8 mouse cellular contexts compared by ENCODE assay signal in genomic region chr8:123682073-123682761, GRCm38 (mm10). TPM values are rescaled to one million over a fixed set of nuclear protein-coding genes. Genes with fewer than 3 reads are reported as not detected.
DNase-seq lines count a peak whose midpoint lies in the region; ATAC-seq and TF ChIP-seq lines count a peak whose summit lies in the region.

No protein-coding gene starts in this region.

- peaks cover 12% of the 10 kb centered on the region for H3K4me1 ChIP-seq in midbrain, embryonic 10.5 days
- H3K4me1 ChIP-seq in midbrain, embryonic 13.5 days (replicated peaks), result peaks cover 13% of the 10 kb centered on the region; the same call in 1 of the 2 replicates
- H3K4me1 ChIP-seq in limb, embryonic 13.5 days, result peaks cover 8% of the 10 kb centered on the region
- no peaks in the 10 kb centered on the region for H3K4me1 ChIP-seq in midbrain, postnatal 0 days (ENCODE audit: insufficient read depth, low read length)

- DNase-seq in midbrain, embryonic 10.5 days (ENCODE audit: low spot score), result peak; percentile 84
- DNase-seq in c-Kit-negative CD71-positive TER-119-positive erythroid progenitor cells, embryonic 14.5 days (ENCODE audit: low read depth, low spot score), result peak; percentile 15
- DNase-seq in heart, postnatal 4 days, result peak; percentile 33
- DNase-seq in midbrain, postnatal 0 days (ENCODE audit: low spot score), result peak; percentile 23
- DNase-seq in cerebellum, postnatal 4 days (ENCODE audit: low spot score in 2 of 2), result no peak
- no peak for DNase-seq in thymus, postnatal 10 days (ENCODE audit: low spot score in 2 of 2)

- no peak overlapping the region for H3K9ac ChIP-seq in midbrain, embryonic 13.5 days (replicated peaks)
- H3K9ac ChIP-seq in limb, embryonic 13.5 days, result no peak overlapping the region
- no peak overlapping the region for H3K9ac ChIP-seq in midbrain, postnatal 0 days (replicated peaks; ENCODE audit: low read length, poor library complexity, severe bottlenecking)

- no peak overlapping the region for H3K4me2 ChIP-seq in midbrain, embryonic 13.5 days (replicated peaks)
- peak overlapping the region; percentile 48 for H3K4me2 ChIP-seq in limb, embryonic 13.5 days (replicated peaks)
- H3K4me2 ChIP-seq in midbrain, postnatal 0 days (ENCODE audit: low read depth, low read length, poor library complexity, severe bottlenecking), result no peak overlapping the region

- H3K36me3 ChIP-seq in midbrain, embryonic 10.5 days, result no peaks in the 10 kb centered on the region
- H3K36me3 ChIP-seq in midbrain, embryonic 13.5 days, result no peaks in the 10 kb centered on the region
- H3K36me3 ChIP-seq in limb, embryonic 13.5 days, result no peaks in the 10 kb centered on the region
- H3K36me3 ChIP-seq in midbrain, postnatal 0 days (ENCODE audit: insufficient read depth, low read length), result no peaks in the 10 kb centered on the region

- no peak for ATAC-seq in midbrain, embryonic 13.5 days
- peak; percentile 32; the same call in 1 of the 2 replicates for ATAC-seq in limb, embryonic 13.5 days (ENCODE audit: low FRiP score, low read depth)
- no peak for ATAC-seq in midbrain, postnatal 0 days (ENCODE audit: low FRiP score)

- peak overlapping the region; percentile 52; the same call in 1 of the 2 replicates for H3K27ac ChIP-seq in midbrain, embryonic 10.5 days (replicated peaks)
- no peak overlapping the region for H3K27ac ChIP-seq in midbrain, embryonic 13.5 days
- no peak overlapping the region for H3K27ac ChIP-seq in limb, embryonic 13.5 days
- H3K27ac ChIP-seq in midbrain, postnatal 0 days (ENCODE audit: low read depth, low read length), result no peak overlapping the region

- no peaks in the 10 kb centered on the region for H3K9me3 ChIP-seq in midbrain, embryonic 10.5 days (replicated peaks)
- no peaks in the 10 kb centered on the region for H3K9me3 ChIP-seq in midbrain, embryonic 13.5 days
- H3K9me3 ChIP-seq in limb, embryonic 13.5 days, result no peaks in the 10 kb centered on the region
- no peaks in the 10 kb centered on the region for H3K9me3 ChIP-seq in midbrain, postnatal 0 days (ENCODE audit: low read length)

- H3K27me3 ChIP-seq in midbrain, embryonic 10.5 days (ENCODE audit: low read depth, poor library complexity, severe bottlenecking), result no peaks in the 10 kb centered on the region
- 0 out of 2 replicates have a peak, but pooled peaks cover 2% of the 10 kb centered on the region for H3K27me3 ChIP-seq in midbrain, embryonic 13.5 days
- no peaks in the 10 kb centered on the region for H3K27me3 ChIP-seq in limb, embryonic 13.5 days
- no peaks in the 10 kb centered on the region for H3K27me3 ChIP-seq in midbrain, postnatal 0 days (ENCODE audit: insufficient read depth, low read length)

- no peak for TF ChIP-seq CTCF in midbrain, postnatal 0 days (IDR thresholded peaks at IDR 0.05)

- peak overlapping the region; percentile 32 for H3K4me3 ChIP-seq in midbrain, embryonic 10.5 days
- no peak overlapping the region for H3K4me3 ChIP-seq in midbrain, embryonic 13.5 days (replicated peaks)
- H3K4me3 ChIP-seq in limb, embryonic 13.5 days, result peak overlapping the region; percentile 8; the same call in 1 of the 2 replicates
- no peak overlapping the region for H3K4me3 ChIP-seq in midbrain, postnatal 0 days (ENCODE audit: low read depth, low read length)

- WGBS in midbrain, embryonic 10.5 days, result 22% methylated on average over 18 of the region's 18 CpGs
- 23% methylated on average over 18 of the region's 18 CpGs for WGBS in midbrain, embryonic 13.5 days
- 23% methylated on average over 18 of the region's 18 CpGs for WGBS in limb, embryonic 13.5 days
- WGBS in midbrain, postnatal 0 days, result 24% methylated on average over 18 of the region's 18 CpGs

RNA-seq across cellular contexts. Expression of gene Rhou, which starts 28.5 kb away (rescaled TPM):
- 5.4 and 6.0 TPM in 2 replicates for polyA plus RNA-seq in midbrain, embryonic 10.5 days (2016; fragmentation: Nextera tagmentation; extraction: Ambion mirVana)
- 9.3 and 11.6 TPM in 2 replicates for polyA plus RNA-seq in midbrain, embryonic 13.5 days (2015; fragmentation: Nextera tagmentation; extraction: Ambion mirVana)
- 10 to 100 TPM; 14.7 to 15.4 TPM for total RNA-seq in heart, postnatal 4 days (2021)
- polyA plus RNA-seq in limb, embryonic 13.5 days (2015; fragmentation: Nextera tagmentation; extraction: Ambion mirVana), result 7.7 and 8.4 TPM in 2 replicates
- 24.9 and 28.2 TPM in 2 replicates for total RNA-seq in midbrain, postnatal 0 days (2014; rRNA removed)
- polyA plus RNA-seq in midbrain, postnatal 0 days (2015; fragmentation: Nextera tagmentation; extraction: Ambion mirVana), result 7.0 and 7.1 TPM in 2 replicates

Comparison
In these comparisons a context has a peak if more than half of its experiments do, and no peak if none do; other contexts are left out.
1. H3K4me3 ChIP-seq: peak in midbrain, embryonic 10.5 days (single experiment) and limb, embryonic 13.5 days (single experiment); none in midbrain, embryonic 13.5 days (single experiment) and midbrain, postnatal 0 days (single experiment).
2. DNase-seq: peak in midbrain, embryonic 10.5 days (single experiment), c-Kit-negative CD71-positive TER-119-positive erythroid progenitor cells, embryonic 14.5 days (single experiment), heart, postnatal 4 days (single experiment) and midbrain, postnatal 0 days (single experiment); none in cerebellum, postnatal 4 days (0 of 2) and thymus, postnatal 10 days (0 of 2).